Mouse (Mus musculus): Measurements from ENCODE around the gene Atxn7l3. TPM values are rescaled to one million over a fixed set of nuclear protein-coding genes. Genes with fewer than 3 reads are reported as not detected.

Gene Atxn7l3
- polyA plus RNA-seq, 1 experiment = 142 TPM

DNA sequence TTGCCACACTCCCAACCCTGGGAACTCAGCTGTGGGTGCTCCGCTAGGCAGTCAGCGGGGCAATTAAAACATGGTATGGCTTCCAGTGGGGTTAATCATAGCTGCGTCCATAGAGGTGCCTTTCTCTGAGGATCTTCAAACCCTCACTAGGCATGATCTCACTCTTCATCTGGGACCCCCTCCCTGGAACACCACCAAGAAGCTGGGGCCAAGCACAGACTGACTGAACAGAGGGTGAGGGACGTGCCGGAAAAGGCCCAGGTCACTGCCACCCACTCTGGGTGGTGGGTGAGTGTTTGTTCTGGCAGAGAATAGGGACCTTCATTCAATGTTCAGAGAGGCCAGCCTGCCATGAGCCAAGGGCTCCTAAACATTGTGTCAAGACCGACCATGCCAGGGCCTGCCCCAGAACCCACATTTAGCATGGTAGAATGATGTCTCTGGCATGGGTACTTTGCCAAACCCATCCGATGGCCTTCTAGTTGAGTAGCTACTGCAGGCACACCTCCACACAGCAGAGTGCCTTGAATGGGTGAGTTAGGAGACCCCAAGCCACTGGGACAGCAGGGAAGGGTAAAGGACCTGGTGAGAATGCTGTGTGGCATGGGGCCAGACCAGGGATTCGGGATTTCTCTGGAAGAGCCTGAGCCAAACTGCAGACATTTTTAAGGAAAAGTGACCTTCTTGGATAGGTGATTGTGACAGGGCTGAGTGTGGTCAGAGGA is 29.6 kb downstream of the Atxn7l3 start:
- no peak for DNase-seq (ENCODE audit: extremely low spot score in 1 of 2, low spot score in 1 of 2)

DNA sequence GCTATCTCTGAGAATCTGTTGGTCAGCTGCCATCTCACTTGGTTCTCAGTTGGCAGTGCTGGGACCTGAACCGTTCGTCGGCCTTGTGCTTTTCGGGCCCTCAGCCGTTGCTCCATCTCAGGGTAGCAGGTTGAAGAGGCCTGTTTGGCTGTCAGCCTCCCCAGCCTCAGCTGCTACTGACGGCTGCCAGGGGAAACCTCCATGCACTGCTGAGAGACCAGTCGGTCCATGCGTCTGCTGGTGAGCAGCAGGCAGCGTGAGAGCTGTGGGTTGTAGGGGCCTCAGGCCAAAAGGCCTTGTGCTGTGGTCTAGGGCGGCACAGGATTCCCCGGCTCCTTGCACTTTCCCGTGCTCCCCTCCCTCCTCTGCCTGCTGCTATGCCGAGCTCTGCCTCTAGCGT is 30.6 kb downstream of the Atxn7l3 start:
- no peak for DNase-seq (ENCODE audit: extremely low spot score in 1 of 2, low spot score in 1 of 2)

DNA sequence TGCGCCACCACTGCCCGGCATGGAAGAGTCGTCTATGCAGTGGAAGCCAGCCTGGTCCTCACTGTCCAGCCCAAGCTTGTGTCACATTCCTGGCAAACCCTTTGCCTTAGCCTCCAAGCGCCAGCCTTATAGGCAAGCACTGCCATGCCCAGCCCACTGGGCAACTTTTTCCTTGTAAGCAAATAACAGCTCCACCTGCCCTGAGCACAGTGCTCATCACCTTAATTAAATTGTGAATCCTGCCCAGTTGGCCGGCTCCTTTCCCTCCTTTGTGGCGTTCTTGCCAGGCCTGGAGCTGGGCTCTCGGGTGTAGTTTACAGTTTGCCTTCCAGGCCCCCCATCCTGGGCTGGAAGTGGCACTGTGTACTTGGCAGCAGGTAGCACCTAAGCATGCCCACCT is 33.2 kb downstream of the Atxn7l3 start:
- no peak for DNase-seq (ENCODE audit: extremely low spot score in 1 of 2, low spot score in 1 of 2)

DNA sequence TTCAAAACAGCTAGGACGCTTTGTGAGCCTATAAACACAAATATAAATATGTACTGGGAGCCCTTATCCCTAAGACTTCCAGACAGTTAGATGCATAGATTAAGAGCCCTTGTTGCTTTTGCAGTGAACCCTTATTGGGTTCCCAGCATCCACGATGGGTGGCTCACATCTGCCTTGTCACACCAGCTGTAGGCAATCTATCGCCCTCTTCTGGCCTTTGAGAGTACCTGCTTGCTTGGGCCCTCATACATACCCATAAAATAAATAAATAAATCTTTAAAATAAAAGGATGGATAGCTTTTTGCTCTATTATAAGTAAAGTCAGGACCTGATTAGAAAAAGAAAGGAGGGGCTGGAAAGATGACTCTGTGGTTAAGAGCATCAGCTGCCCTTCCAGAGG is 37.9 kb downstream of the Atxn7l3 start:
- DNase-seq (ENCODE audit: extremely low spot score in 1 of 2, low spot score in 1 of 2) = no peak

DNA sequence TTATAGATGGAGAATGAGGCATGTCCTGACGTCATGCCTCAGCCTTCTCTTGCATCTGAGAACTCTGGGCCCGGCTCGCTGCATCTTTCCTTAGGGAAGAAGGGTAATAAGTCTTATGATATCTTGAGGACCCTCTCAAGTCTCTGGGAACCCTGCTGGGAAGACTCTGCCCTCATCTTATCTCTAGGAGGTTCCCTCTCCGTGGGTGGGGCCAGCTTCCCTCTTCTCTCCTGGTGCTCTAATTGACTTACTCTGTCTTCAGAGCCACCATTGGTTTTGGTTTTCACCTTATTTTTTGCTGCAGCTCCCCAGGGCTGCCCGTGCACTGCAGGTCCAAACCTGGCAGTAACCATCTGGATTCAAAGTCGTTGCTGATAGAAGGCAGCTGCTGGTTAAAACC is 38.3 kb downstream of the Atxn7l3 start:
- DNase-seq (ENCODE audit: extremely low spot score in 1 of 2, low spot score in 1 of 2) = no peak

DNA sequence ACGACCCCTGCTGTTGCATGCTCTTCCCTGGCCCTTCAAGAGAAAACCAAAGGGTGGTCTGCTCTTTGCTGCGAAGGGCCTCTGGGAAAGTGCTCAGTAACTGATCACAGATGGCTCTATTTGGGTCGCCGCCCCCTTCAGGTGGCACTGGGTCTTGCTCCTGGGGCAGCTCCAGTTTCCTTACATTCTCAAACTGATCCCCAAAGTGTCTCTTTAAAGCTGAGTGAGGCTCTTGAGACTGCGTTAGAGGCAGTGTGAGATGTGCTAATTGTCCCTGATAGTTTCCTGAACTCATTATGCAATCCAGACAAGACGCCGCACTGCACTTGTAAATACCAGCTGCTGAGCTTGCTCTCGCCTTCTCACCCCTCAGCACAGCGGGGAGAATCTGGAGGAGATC is 38.9 kb downstream of the Atxn7l3 start:
- peak in 1 of 2 experiments; percentile 39 for DNase-seq (ENCODE audit: extremely low spot score in 1 of 2, low spot score in 1 of 2)

DNA sequence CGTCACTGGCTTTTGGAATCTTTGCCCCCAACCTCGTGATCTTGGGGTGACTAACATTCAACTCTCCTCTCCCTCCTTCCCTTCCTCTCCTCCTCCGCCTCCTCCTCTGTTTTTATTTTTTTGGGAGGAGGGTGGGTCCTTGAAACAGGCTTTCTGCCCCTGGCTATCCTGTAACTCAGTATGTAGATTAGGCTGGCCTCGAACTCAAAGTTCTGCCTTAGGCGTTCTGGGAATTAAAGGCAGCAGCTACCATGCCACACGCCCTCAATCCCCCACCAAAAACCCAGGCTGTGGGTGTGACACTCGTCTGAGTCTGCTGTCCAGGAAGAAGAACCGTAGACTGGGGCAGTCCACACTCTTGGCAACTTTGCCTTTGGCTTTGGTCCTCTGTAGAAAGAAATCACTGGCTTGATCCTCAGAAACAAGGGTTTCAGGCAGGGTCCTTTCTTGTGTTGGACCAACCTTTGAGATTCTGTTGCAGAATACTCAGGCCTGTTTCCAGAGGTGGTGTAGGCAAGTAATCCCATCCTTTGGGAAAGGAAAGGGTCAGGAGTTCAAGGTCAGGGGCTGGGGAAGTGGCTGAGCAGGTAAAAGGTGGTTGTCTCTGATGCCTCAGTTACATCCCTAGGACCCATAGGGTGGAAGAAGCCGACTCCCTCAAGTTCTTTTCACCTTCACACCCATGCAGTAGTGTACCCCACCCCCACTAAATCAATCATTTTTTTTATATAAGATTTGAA is 46.9 kb downstream of the Atxn7l3 start:
- DNase-seq (ENCODE audit: extremely low spot score in 1 of 2, low spot score in 1 of 2) = no peak

DNA sequence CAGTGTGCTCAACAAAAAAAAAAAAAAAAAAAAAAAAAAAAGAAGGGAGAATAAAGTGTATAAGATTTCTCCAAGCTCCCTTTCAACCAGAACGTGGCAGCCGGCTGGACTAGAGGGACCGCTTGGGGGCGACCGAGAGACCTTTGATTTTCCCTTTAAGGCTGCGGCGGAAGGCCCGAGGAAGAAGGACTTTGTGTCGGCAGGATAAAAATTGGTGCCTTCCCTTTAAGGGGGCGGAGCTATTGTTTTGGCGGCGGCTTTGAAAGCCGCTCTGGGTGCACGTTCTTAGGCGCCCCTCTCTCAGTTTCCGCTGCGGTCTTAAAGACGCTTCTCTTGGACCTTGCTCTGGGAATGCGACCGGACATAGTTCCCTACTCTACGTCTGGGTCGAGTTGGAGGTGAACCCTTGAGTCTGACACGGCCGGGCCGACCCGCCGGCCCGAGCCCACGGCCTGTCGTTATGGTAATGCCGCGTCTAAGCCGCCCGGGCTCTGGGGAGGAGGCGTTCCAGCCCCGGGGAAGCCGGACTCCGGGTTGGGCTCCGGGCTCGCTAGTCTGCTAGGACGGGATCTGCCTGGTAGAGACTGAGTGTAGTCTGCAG is 47.7 kb downstream of the Atxn7l3 start, which contains the start of gene BC030867:
BC030867 (plus strand) TSS at position 253 of the 601 bp plus-strand sequence.
- DNase-seq (ENCODE audit: extremely low spot score in 1 of 2, low spot score in 1 of 2) = peak; percentile 72 to 98

DNA sequence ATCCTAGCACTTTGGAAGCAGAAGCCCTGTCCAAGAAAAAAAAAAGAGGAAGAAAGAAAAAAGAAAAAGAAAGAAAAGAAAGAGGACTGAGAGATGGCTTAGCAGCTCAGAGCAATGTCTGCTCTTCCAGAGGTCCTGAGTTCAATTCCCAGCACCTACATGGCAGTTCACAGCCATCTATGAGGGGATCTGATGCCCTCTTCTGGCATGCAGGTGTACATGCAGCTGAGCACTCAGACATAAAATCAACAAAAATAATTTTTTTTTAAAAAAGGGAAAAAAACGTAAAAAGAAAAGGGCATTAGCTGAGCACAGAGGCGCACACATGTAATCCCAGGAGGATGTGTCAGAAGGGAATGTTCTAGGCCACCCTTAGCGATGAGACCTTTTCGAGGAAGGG is 49.6 kb downstream of the Atxn7l3 start:
- no peak for DNase-seq (ENCODE audit: extremely low spot score in 1 of 2, low spot score in 1 of 2)

DNA sequence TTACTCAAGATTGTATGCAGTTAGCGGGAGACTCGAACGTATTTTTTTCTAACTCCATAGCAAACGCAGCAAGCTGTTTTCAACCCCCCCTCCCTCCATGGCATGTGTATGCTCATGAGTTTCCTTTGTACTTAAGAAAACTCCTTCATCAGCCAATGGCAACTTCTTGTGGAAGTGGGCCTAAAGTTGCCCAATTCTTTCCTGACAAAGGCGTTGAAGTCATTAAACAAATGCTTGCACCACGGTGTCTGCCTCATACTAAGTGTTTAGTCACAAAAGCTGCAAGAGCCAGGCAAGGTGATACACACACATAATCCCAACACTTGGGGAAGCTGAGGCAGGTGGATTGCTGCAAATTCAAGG is 50.2 kb downstream of the Atxn7l3 start:
- DNase-seq (ENCODE audit: extremely low spot score in 1 of 2, low spot score in 1 of 2) = no peak

DNA sequence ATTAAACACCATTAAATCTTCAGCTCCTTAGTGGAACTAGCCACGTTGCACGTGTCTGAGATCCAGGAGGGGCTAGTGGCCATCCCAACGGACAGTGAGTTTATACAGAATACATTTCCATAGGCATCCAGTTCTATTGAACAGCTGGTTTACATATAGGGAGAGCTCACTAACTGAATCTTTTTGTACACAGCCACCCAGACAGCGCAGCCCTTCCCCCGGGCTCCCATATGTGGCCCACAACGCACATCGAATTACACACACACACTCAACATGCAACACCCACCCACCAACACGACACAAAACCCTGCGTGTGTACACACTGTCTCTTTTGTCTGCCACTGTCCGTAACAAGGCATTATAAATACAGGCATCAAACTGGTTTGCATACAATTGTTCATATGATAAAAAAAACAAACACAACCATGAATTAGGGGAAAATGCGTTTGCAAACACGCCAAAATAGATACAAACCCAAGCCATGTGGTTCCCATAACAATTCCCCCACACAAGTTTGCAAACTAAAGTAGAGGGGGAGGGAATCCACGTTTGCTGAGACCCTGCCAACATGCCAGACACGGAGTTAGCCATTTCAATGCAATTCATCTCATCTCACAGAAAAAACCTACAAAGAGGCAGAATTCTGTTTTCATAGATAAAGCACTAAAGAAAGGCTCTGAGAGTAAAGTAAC is 50.7 kb downstream of the Atxn7l3 start:
- peak in 1 of 2 experiments; percentile 8 for DNase-seq (ENCODE audit: extremely low spot score in 1 of 2, low spot score in 1 of 2)

DNA sequence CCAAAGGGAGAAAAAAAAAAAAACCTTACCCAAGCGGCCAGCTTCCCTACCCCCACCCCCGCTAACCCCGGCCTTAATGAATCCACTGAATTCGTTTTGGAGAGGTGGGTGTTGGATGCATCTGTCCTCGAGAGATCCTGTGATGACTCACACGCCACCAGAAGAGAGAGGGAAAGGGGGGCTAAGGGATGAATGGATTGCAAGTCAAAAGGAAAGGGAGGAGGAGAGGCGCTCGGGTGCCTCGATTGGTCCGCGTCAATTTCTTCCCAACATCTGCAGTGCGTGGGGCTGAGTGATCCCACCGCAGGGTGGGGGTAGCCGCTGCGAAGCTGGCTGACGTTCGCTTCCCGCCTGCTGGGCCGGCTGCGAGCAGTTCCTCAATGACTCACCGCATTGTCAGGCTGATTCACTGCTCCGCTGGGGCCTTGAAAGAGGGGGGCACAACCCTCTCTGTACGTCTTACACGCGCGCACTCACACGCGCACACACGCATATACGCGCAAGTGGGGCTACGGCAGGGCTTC is 51.4 kb downstream of the Atxn7l3 start:
- DNase-seq (ENCODE audit: extremely low spot score in 1 of 2, low spot score in 1 of 2) = peak; percentile 83 to 90

DNA sequence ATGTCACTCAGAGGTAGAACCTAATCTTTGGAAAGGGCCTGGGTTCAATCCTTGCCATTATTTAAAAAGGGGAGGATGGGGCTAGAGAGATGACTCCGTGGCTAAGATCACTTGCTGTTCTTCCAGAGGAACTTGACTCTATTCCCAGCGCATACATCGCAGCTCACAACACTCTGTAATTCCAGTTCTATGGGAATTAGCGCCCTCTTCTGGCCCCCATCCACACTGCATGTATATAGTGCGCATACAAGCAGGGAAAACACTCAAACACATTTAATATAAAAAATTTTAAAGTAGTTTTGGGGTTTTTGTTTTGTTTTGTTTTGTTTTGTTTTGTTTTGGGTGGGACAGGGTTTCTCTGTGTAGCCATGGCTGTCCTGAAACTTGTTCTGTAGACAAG is 54.6 kb downstream of the Atxn7l3 start:
- DNase-seq (ENCODE audit: extremely low spot score in 1 of 2, low spot score in 1 of 2) = no peak

DNA sequence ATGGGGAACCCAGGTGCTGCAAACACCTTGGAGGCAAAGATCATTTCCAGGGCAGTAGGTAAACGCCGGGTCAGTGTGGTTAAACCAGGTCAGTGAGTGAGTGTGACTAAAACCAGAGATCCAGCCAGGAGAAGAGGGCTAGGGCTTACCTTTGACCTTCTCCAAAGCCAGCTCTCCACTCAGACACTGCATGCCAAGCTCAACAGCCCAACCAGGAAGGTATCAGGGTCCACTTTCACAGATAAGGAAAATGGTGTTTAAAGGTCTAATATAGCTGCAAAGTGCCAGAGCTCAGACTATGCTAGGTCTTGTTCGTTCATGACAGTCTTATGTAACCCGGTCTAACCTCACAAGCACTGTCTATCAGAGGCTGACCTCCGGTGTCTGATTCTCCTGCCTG is 55.2 kb downstream of the Atxn7l3 start:
- DNase-seq (ENCODE audit: extremely low spot score in 1 of 2, low spot score in 1 of 2) = no peak

DNA sequence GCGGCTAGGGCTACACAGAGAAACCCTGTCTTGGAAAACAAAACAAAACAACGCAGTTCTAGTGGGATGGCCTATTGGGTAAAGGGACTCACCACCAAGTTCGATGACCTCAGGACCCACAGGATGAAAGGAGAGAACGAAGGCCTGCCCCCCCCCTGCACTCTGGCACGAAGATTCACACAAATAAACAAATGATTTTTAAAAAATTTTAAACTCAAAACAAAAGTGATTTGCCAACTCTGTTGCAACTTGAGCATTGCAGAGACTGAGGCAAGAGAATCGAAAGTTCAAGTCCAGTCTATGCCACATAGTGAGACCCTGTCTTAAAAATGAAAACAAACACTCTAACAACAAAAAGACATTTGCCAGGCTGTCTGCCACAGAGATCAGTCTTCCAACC is 55.8 kb downstream of the Atxn7l3 start:
- DNase-seq (ENCODE audit: extremely low spot score in 1 of 2, low spot score in 1 of 2) = no peak

Other genes starting within 250 kb of the Atxn7l3 start
- gene Mpp2, start 208.1 kb downstream of the Atxn7l3 start, polyA plus RNA-seq (2012; rRNA removed) = 147 and 153 TPM in 2 replicates
- not detected in 2 replicates for gene Ppy, start 195.3 kb downstream of the Atxn7l3 start, polyA plus RNA-seq (2012; rRNA removed)
- not detected in 2 replicates for gene Pyy, start 188.8 kb downstream of the Atxn7l3 start, polyA plus RNA-seq (2012; rRNA removed)
- 0.04 and 0.06 TPM in 2 replicates for gene Nags, start 151.1 kb downstream of the Atxn7l3 start, polyA plus RNA-seq (2012; rRNA removed)
- gene Tmem101, start 140.2 kb downstream of the Atxn7l3 start, polyA plus RNA-seq (2012; rRNA removed) = 28.1 TPM in 2 replicates
- gene Lsm12, start 111.3 kb downstream of the Atxn7l3 start, polyA plus RNA-seq (2012; rRNA removed) = 32.9 and 35.5 TPM in 2 replicates
- gene G6pc3, start 107.0 kb downstream of the Atxn7l3 start, polyA plus RNA-seq (2012; rRNA removed) = 87.5 and 91.4 TPM in 2 replicates
- gene Hdac5, start 66.5 kb downstream of the Atxn7l3 start, polyA plus RNA-seq (2012; rRNA removed) = 256 and 323 TPM in 2 replicates
- gene BC030867, start 47.7 kb downstream of the Atxn7l3 start, polyA plus RNA-seq (2012; rRNA removed) = 1.2 and 1.9 TPM in 2 replicates
- gene Asb16, start 27.9 kb downstream of the Atxn7l3 start, polyA plus RNA-seq (2012; rRNA removed) = 2.3 and 2.7 TPM in 2 replicates
- gene Tmub2, start 11.7 kb downstream of the Atxn7l3 start, polyA plus RNA-seq (2012; rRNA removed) = 82.5 and 85.4 TPM in 2 replicates
- 96.7 and 99.3 TPM in 2 replicates for gene Ubtf, start 23.1 kb upstream of the Atxn7l3 start, polyA plus RNA-seq (2012; rRNA removed)
- 0.48 and 0.60 TPM in 2 replicates for gene Slc4a1, start 69.6 kb upstream of the Atxn7l3 start, polyA plus RNA-seq (2012; rRNA removed)
- 538 and 540 TPM in 2 replicates for gene Rundc3a, start 96.8 kb upstream of the Atxn7l3 start, polyA plus RNA-seq (2012; rRNA removed)
- gene Slc25a39, start 111.3 kb upstream of the Atxn7l3 start, polyA plus RNA-seq (2012; rRNA removed) = 82.9 and 90.8 TPM in 2 replicates
- gene Grn, start 133.7 kb upstream of the Atxn7l3 start, polyA plus RNA-seq (2012; rRNA removed) = 70.9 and 78.2 TPM in 2 replicates
- 69.6 and 70.0 TPM in 2 replicates for gene Fam171a2, start 151.1 kb upstream of the Atxn7l3 start, polyA plus RNA-seq (2012; rRNA removed)
- 4.5 and 5.3 TPM in 2 replicates for gene Itga2b, start 173.5 kb upstream of the Atxn7l3 start, polyA plus RNA-seq (2012; rRNA removed)

Measured in frontal cortex, adult 2 months (tissue).